ENCODE assay signal across 14 mouse cellular contexts in the genomic region with DNA sequence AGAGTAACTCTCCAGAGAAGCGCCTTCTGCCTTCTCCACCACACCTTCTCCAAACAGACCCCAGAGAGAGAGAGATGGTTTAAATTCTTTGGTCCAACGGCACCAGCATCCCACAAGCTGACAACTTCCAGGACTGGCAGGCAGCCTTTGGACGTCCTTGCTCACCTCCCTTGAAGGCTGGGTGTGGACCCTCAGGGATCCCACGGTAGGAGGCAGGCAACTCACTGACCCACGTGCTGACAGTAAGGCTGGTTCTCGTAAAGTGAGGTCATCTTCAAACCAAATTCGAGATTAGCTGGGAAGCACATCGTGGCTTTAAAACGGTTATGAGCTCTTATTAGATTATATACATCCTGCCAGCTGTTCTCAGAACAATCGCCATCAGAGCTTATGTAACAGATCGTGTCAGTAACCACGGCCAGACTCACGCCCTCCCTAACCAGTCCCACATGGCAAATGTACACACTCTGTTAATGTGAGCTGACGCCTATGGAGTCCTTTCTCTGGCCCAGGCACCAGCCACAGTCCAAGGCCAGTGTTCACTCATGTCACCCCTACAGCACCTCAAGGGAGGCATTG.
DNase-seq lines count a peak whose midpoint lies in the region; ATAC-seq lines count a peak whose summit lies in the region.
"Had no signal": no experiment of that assay in that cellular context is flagged by ENCODE, and none has a peak within 500 bp of the region (broad histone marks: within the 10 kb centered on the region; RNA-seq: fewer than 3 reads in every experiment).

No protein-coding gene starts in this region.

- peaks cover 26% of the 10 kb centered on the region for H3K4me1 ChIP-seq in lung, embryonic 16.5 days (replicated peaks; ENCODE audit: control insufficient read depth, insufficient read depth, low read length)
- H3K4me1 ChIP-seq in embryonic facial prominence, embryonic 15.5 days = peaks cover 35% of the 10 kb centered on the region
- peaks cover 29% of the 10 kb centered on the region for H3K4me1 ChIP-seq in stomach, embryonic 14.5 days (ENCODE audit: control insufficient read depth, insufficient read depth, low read length)

- peak; percentile 66 for DNase-seq in heart, adult 11 months
- no peak for DNase-seq in heart, postnatal 25 days (ENCODE audit: low spot score)
- DNase-seq in lung, postnatal 36 days = no peak
- no peak for DNase-seq in cerebellum, adult 11-12 months
- DNase-seq in spleen, postnatal 4 days (ENCODE audit: low spot score in 2 of 2) = no peak
- DNase-seq: adrenal gland, postnatal 14 days; cerebellum, adult 11 months; lung, postnatal 10 days; right cerebral cortex, adult 18-20 months had no signal

- H3K27ac ChIP-seq in lung, embryonic 16.5 days (ENCODE audit: low read length) = peak overlapping the region; percentile 74
- peak overlapping the region; percentile 77 for H3K27ac ChIP-seq in embryonic facial prominence, embryonic 15.5 days (replicated peaks)
- H3K27ac ChIP-seq in stomach, embryonic 14.5 days (ENCODE audit: low read length) = peak overlapping the region; percentile 94

- peak; percentile 29; the same call in 1 of the 2 replicates for ATAC-seq in lung, embryonic 16.5 days (ENCODE audit: low read depth)
- peak; percentile 61 for ATAC-seq in embryonic facial prominence, embryonic 15.5 days (ENCODE audit: insufficient number of reproducible peaks, low FRiP score, low TSS enrichment, low read depth)
- ATAC-seq in stomach, embryonic 14.5 days (ENCODE audit: insufficient number of reproducible peaks, insufficient read depth, low FRiP score, low read depth) = peak; percentile 12; the same call in 1 of the 2 replicates
- ATAC-seq: Patski had no signal

- no peaks in the 10 kb centered on the region for H3K9me3 ChIP-seq in lung, embryonic 16.5 days (ENCODE audit: control insufficient read depth, low read length)
- H3K9me3 ChIP-seq in embryonic facial prominence, embryonic 15.5 days (replicated peaks) = no peaks in the 10 kb centered on the region
- H3K9me3 ChIP-seq in stomach, embryonic 14.5 days (ENCODE audit: control insufficient read depth, low read depth, low read length) = no peaks in the 10 kb centered on the region

- intact Hi-C loops in heart, postnatal 25 days (cut with DNase I) = no loop called here

- H3K27me3 ChIP-seq in lung, embryonic 16.5 days (ENCODE audit: control insufficient read depth, insufficient read depth, low read depth, low read length) = no peaks in the 10 kb centered on the region
- no peaks in the 10 kb centered on the region for H3K27me3 ChIP-seq in embryonic facial prominence, embryonic 15.5 days
- no peaks in the 10 kb centered on the region for H3K27me3 ChIP-seq in stomach, embryonic 14.5 days (ENCODE audit: control insufficient read depth, insufficient read depth, low read length)

- 25% methylated on average over 14 of the region's 14 CpGs for WGBS in lung, embryonic 16.5 days
- WGBS in embryonic facial prominence, embryonic 15.5 days = 27% methylated on average over 14 of the region's 14 CpGs
- WGBS in stomach, embryonic 14.5 days = 21% methylated on average over 14 of the region's 14 CpGs

- H3K4me2 ChIP-seq in lung, embryonic 16.5 days (ENCODE audit: low read depth, low read length) = no peak overlapping the region
- H3K4me2 ChIP-seq in embryonic facial prominence, embryonic 15.5 days (replicated peaks) = no peak overlapping the region
- H3K4me2 ChIP-seq in stomach, embryonic 14.5 days (replicated peaks; ENCODE audit: low read depth, low read length) = no peak overlapping the region

- 0 out of 2 replicates have a peak overlapping the region, but pooled peaks have one; percentile 14 for H3K9ac ChIP-seq in lung, embryonic 16.5 days (ENCODE audit: low read length)
- no peak overlapping the region for H3K9ac ChIP-seq in embryonic facial prominence, embryonic 15.5 days
- H3K9ac ChIP-seq in stomach, embryonic 14.5 days (replicated peaks; ENCODE audit: low read depth, low read length) = no peak overlapping the region

- no peaks in the 10 kb centered on the region for H3K36me3 ChIP-seq in lung, embryonic 16.5 days (ENCODE audit: control insufficient read depth, insufficient read depth, low read length)
- H3K36me3 ChIP-seq in embryonic facial prominence, embryonic 15.5 days = no peaks in the 10 kb centered on the region
- no peaks in the 10 kb centered on the region for H3K36me3 ChIP-seq in stomach, embryonic 14.5 days (ENCODE audit: control insufficient read depth, insufficient read depth, low read length)

- H3K4me3 ChIP-seq in lung, embryonic 16.5 days (ENCODE audit: low read length) = no peak overlapping the region
- H3K4me3 ChIP-seq in embryonic facial prominence, embryonic 15.5 days (replicated peaks) = no peak overlapping the region
- H3K4me3 ChIP-seq in stomach, embryonic 14.5 days (ENCODE audit: low read depth, low read length) = no peak overlapping the region
- H3K4me3 ChIP-seq: erythroblast, embryonic 14.5 days had no signal
